Mouse (Mus musculus) embryo, embryonic 11.5 days (tissue): ENCODE measurements at regions not wholly inside any gene's neighbourhood (a gene's known extent, or its start where the extent isn't known, plus 50 kb on each side); places are given as distances from the start of the nearest gene placed in this dataset.

Experiments used
- DNase-seq: peaks from one replicate; pipeline ENCODE4 v3.0.0-alpha.2; 2012; ENCODE audit warnings: low read depth, low spot score

DNA sequence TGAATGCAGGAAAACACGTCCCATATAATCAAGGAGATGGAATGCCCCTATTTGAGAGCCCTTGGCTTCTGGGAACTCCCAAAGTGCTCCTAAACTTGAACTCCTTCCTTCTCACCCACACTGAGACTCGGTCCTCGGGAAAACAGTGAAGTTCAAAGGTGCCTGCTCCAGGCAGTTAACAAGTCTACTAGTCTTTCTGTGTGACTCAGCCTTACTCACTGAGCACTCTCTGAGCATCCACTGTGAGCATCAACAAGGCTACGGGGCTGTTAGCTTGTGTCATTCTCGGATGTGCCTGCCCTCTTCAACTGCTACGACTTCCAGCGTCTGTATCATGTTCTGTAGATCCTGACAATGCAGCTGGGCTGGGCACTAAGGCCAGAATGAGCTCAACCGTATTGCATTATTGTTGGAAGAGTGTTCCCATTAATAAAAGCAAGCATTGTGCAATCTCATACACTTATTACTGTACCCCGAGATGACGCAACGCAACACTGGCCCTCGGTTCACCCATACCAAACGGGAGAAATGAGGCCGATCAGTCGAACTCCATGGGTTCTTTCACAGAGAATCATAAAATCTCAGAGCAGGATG, 96.1 kb upstream of the Egr2 start:
- DNase-seq: no peak

DNA sequence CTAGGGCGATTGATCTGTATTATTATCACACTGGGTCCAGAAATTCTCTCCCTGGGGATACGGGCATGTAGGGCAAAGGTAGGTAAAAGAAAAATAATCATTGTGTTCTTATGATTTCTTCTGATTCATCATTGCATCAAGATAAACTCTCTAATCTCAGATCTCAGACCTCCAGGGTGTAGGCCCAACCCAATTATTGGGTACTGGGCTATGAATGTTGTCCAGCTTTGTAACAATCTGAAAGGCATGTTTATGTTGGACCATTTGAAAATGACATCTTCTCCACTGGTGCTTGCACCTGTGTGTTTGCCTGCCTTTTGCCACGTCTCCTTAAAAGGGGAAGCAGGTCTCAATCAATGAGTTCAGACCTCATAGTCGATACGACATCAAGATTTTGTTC, 95.4 kb upstream of the Egr2 start:
- no peak for DNase-seq

DNA sequence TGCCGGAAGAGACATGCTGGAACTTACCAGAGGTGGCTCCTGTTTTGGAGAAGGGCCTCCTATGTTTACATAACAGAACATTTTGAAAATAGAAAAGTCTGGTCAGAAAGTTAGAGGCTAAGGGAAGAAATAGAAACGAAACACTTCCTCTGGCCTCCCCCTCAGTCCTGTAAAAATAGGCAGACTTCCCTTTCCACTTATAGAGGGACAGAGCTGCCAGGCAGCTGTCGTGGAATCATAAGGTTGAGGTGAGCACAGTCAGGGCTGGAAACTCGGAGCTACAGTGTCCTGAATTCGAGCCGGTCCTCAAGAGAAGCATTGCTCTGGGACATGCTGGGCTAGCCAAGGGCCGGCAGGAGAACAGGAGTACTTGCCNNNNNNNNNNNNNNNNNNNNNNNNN, 94.0 kb upstream of the Egr2 start:
- no peak for DNase-seq

DNA sequence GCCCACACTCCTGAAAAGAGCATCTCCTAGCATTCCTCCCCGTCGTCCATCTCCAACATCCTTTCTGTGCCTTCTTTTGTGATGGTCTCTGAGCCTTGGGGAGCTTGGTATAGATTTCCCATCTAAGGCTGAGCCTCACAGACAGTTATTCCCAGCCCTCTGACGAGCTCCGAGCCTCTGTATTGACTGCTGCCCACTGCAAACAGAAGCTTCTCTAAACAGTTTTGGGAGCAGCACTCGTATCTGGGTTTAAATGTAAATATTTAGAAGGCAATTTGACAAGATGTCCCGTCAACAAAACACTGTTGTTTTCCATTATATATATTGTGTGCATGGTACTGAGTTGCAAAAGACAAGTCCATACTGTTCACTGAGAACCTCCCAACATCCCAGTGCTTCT, 86.4 kb upstream of the Egr2 start:
- no peak for DNase-seq

DNA sequence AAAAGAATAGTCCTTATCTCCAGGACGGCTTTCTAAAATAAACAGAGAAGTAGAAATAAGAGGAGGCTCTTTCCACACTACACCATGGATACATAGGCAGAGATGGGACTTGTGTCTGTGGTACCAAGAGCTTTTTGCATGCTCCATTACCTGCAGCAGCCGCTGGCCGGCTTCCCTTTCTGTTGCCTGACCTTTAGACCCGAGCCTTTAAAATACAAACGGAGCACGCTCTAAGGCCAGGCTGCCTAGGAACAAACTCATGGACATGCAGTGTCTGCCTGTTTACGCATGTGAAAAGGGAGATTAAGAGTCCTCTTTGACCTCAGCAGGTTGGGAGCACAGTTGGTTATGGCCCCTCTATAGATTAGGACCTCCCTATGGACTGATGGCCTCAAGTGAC, 81.1 kb upstream of the Egr2 start:
- no peak for DNase-seq

DNA sequence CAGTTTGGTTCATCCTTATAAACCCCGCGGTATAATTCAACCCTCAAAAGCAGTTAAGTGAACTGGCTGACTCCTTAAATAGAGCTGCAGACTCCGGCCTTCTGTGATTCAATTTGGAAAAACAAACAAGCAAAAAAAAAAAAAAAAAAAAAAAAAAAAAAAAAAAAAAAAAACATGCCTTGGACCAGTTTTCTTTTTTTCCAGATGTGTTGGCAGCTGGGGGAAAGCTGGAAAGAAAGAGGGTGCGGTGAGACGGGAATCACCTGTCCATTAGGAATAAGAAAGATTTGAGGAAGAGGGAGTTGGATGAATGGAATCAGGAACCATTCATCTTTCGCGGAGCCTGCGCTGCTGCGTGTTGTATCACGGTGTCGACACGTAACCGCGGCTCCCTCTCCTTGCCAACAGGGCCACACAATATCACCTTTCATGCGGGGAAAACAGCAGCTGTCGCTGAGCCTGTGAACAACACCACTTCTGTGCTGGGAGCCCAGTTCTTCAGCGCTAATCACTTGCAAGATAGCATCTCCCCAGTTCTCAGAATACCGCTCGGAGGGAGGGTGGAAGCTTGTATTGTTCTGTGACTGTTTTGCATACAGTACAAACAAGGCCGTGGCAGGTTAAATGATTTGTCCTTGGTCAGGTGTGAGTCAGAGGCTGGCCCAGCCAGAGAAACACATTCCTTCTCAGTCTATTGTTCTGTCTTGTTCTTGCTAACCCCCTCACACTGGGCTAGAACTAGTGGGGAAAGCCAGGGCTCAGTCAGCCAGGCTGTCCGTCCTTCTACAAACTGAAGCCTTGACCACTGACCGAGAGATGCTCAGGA, 76.6 kb upstream of the Egr2 start:
- no peak for DNase-seq

DNA sequence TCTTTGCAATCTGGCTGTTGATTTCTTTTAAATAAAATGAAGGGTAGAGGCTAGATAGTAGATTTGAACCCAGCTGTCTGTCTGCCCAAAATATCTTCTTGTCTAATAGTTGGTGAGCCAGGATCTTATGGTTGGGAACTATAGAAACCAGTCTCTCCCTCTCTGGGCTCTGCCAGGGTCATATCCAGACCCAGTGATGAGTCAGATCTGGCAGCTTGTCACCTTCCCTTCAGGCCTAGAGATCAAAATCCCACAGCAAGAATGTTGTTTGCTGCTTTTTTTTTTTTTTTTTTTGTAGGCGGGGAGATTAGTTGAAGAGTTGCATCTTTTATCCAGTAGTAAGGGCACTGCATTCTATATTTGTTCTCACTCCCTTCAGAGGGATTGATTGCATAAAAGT, 74.0 kb upstream of the Egr2 start:
- no peak for DNase-seq

DNA sequence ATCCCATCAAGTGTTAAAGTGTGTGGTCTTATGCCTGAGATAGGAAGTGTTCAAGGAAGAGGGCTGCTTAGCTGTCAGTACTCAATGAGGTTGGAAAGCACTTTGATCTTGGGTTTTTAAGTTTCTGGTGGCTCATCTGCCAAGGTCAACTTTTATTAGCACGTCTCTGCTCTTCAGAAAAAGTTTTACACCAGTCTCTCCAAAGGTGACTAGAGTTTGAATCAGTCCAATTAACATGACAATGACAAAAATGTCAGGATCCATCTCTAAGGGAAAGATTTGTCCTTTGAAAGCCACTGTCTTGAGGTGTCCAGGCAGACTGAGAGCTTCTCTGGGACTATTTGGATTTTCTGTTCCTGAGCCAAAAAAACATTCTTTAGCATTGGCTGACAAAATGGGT, 73.4 kb upstream of the Egr2 start:
- DNase-seq: no peak

DNA sequence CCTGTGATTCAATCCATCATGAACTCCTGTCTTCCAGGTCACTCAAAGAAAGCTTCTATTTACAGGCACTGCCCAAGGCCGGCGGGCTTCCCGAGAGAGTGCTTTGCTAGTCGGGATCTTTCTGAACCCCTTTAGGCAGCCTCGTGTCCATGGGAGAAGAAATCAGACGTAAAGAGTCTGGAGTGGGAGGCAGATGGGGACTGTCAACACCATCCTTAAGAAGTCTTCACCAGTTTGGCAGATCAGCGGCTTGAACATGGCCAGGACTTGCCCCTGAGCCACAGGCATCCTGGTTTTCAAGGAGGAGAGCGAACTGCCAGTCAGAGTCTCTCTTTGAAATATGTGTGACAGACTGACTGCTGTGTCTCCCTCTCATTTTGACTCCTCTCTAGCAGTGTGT, 66.6 kb upstream of the Egr2 start:
- no peak for DNase-seq

DNA sequence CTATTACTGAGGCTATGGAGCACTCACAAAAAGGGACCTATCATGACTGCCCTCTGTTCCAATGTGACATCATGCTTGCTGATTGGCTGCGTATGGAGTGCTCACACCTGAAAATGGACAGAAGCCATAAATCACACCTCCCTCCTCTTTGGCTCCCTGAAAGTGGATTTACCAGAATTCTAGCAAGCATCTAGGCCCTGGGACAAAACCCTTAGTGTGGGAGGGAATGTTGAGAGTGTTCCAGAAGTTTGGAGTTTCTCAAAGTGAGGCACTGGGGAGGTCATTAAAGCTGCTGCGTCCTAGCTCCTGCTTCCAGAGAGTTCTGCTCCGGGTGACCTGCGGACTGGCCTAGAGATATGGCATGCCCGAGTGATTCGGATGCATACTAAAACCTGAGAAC, 62.3 kb upstream of the Egr2 start:
- no peak for DNase-seq

DNA sequence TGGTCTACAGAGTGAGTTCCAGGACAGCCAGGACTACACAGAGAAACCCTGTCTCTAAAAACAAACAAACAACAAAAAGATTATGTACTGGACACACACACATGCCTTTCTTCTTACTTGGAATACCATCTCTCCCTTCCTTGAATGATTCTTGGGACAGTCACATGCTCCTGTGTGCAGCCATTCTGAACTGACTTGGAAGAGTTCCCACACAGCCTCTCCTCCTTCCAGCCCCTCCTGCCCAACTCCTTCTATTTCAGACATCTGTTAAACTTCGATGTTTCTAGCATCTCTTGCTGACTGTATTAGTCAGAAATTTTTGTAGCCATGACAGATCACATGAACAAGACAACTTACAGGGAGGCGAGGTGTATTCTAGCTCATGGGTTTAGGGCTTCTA, 60.9 kb upstream of the Egr2 start:
- no peak for DNase-seq

DNA sequence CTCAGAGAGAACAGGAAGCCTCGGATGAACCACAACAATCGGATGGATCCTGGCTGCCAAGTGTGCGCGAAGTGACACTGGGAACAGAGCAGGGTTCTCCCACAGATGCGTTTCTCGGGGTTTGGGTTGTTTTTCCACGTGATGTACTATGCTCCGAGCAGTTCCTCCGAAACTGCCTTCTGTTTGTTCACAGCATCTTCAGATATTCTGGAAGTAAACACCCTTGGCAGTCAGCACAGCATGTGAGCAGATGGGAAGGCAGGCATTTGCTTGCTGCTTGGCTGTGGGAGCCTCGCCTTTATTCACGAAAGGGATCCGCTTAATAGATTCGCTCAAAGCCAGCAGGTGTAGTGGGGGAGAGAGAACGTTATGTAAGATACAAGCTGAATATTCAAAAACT, 53.0 kb upstream of the Egr2 start:
- DNase-seq: no peak

DNA sequence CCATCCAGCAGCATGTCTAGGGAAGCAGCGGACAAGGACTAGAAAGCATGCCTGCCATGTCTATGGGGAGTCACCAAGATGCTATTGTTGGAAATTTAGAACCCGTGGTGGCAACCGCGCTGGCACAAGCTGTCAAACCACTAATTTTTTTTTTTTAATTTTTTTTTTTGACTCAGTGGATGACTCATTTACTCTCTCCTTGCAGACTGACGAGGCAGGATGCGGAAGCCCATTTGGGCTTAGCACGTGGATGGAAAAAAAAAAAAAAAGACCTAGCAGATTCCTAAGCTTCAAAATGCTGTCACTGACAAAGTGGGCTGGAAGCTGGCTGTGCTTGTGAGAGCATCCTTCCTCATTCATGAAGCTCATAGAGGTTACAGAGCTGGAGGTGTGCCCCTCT, 51.9 kb upstream of the Egr2 start:
- no peak for DNase-seq

DNA sequence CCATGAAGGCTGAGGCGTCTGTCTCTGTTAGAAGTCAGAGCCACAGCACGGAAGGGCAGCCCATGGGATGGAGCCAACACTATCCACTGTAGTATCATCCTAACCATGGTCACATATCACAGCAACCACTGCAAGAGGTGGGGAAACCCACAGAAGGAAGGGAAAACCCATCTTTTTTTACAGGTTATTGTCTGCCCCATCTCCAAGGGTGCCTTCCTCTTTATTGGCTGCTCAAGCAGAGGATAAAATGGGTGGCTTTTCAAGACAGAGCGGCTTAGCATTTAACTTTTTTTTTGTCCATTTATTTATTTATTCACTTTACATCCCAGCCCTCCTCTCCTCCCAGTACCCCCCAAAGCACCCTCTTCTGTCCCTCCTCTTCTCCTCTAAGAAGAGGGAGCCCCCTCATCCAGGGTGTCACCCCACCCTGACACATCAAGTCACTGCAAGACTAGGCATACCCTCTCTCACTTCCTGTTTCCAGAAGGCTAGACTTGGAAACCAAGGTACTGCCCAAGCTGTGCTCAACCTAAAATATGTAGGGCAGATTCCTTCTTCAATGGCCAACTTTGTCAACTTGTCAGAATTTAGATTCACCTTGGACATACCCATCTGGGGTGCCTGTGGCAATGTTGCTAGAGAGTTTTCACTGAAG, 51.1 kb upstream of the Egr2 start:
- DNase-seq: no peak
